Mouse (Mus musculus) heart, postnatal 0 days (tissue): ENCODE measurements around the gene Cep104. TPM values are rescaled to one million over a fixed set of nuclear protein-coding genes. Genes with fewer than 3 reads are reported as not detected.

Experiments
- ATAC-seq: fragments of 200-750 bp; cut with Nextera tagmentation; 2 replicates; pipeline ENCODE4 v1.8.0; 2017; ENCODE audit warnings: low read depth, moderate number of reproducible peaks, moderate library complexity; ENCODE audit not compliant: insufficient read depth
- DNase-seq: peaks from one replicate; pipeline ENCODE4 v3.0.0-alpha.2; 2016; ENCODE audit warnings: low spot score
- H3K27ac ChIP-seq: fragments of 300-500 bp; sonication (generic); 2 replicates; pipeline ENCODE4 v1.5.1; 2014; ENCODE audit warnings: low read depth, mild to moderate bottlenecking
- H3K27me3 ChIP-seq: fragments of 300-500 bp; sonication (generic); 2 replicates; pipeline ENCODE4 v1.6.1; 2014; ENCODE audit warnings: low read length, mixed read lengths; ENCODE audit not compliant: control insufficient read depth, insufficient read depth
- H3K36me3 ChIP-seq: fragments of 300-500 bp; sonication (generic); replicated peaks from 2 replicates; pipeline ENCODE4 v1.6.1; 2014; ENCODE audit warnings: low read length, mixed read lengths; ENCODE audit not compliant: control insufficient read depth, insufficient read depth
- H3K4me1 ChIP-seq: fragments of 300-500 bp; sonication (generic); 2 replicates; pipeline ENCODE4 v1.6.1; 2014; ENCODE audit warnings: antibody characterized with exemption; ENCODE audit not compliant: control insufficient read depth, insufficient read depth
- H3K4me2 ChIP-seq: fragments of 300-500 bp; sonication (generic); 2 replicates; pipeline ENCODE4 v1.6.1; 2014; ENCODE audit warnings: low read depth, mild to moderate bottlenecking, low read length, moderate library complexity
- H3K4me3 ChIP-seq: fragments of 300-500 bp; sonication (generic); 2 replicates; pipeline ENCODE4 v1.5.1; 2014; ENCODE audit warnings: low read depth, low read length
- H3K9ac ChIP-seq: fragments of 300-500 bp; sonication (generic); replicated peaks from 2 replicates; pipeline ENCODE4 v1.6.1; 2014; ENCODE audit warnings: low read depth, low read length, mixed read lengths
- H3K9me3 ChIP-seq: fragments of 300-500 bp; sonication (generic); replicated peaks from 2 replicates; pipeline ENCODE4 v1.6.1; 2016; ENCODE audit warnings: low read length; ENCODE audit not compliant: control insufficient read depth
- CTCF ChIP-seq: IDR thresholded peaks from 2 replicates; pipeline ENCODE4 v1.5.1; 2016; ENCODE audit warnings: antibody characterized with exemption, control low read depth, low read depth
- EP300 ChIP-seq: IDR thresholded peaks from 2 replicates; pipeline ENCODE4 v1.6.1; 2016; ENCODE audit warnings: antibody characterized with exemption, low read depth
- WGBS: fragments of 180-500 bp; shearing (Covaris S2); extraction: QIAGEN DNeasy Blood & Tissue Kit; methylation state at CpG from one replicate; pipeline ENCODE4 v1.1.7; 2014; 5-methylcytosine and 5-hydroxymethylcytosine counted together
- polyA plus RNA-seq: library from polyadenylated mRNA; unstranded; fragments of >200 nt; fragmentation: Nextera tagmentation; extraction: Ambion mirVana; gene quantifications from 2 replicates; pipeline ENCODE4 v1.2.1, GENCODE M21; 2015
- total RNA-seq: library from RNA; depleted of rRNA; stranded (reverse); fragments of >200 nt; gene quantifications from 2 replicates; pipeline ENCODE4 v1.2.3, GENCODE M21; 2014; ENCODE audit warnings: low replicate concordance

Gene Cep104
- total and polyA plus RNA-seq, 2 experiments from 2014 or later = 9.2 to 11.3 TPM

- Histone ChIP-seq H3K36me3 (no peaks in the 10 kb centered on the region), H3K4me2 (no peak within 1 kb of the TSS), H3K27me3 (0 out of 2 replicates have a peak, but pooled peaks cover 4% of the 10 kb centered on the region), H3K9ac (no peak within 1 kb of the TSS), H3K4me1 (no peaks in the 10 kb centered on the region), H3K9me3 (no peaks in the 10 kb centered on the region), H3K27ac (no peak within 1 kb of the TSS), H3K4me3 (no peak within 1 kb of the TSS)
- TF ChIP-seq EP300 (no peak), CTCF (no peak)
- 82% methylated on average over 9 of the region's 9 CpGs for WGBS
- no peak for ATAC-seq
- no peak for DNase-seq
Measured at GRCm38 (mm10) chr4:154042577-154042976, 67.6 kb downstream of the Cep104 start, which contains the start of gene Ccdc27. Gene Ccdc27 (minus strand): TSS chr4:154042677.

- Histone ChIP-seq H3K9ac (no peak overlapping the region), H3K27ac (no peak overlapping the region), H3K9me3 (no peaks in the 10 kb centered on the region), H3K27me3 (0 out of 2 replicates have a peak, but pooled peaks cover 4% of the 10 kb centered on the region), H3K4me1 (no peaks in the 10 kb centered on the region), H3K36me3 (no peaks in the 10 kb centered on the region), H3K4me3 (no peak overlapping the region), H3K4me2 (no peak overlapping the region)
- DNase-seq = no peak
- TF ChIP-seq CTCF (no peak), EP300 (no peak)
- WGBS = 67% methylated on average over 5 of the region's 5 CpGs
- ATAC-seq = no peak
Measured at GRCm38 (mm10) chr4:154045837-154046236, 70.8 kb downstream of the Cep104 start.

- ATAC-seq (no peak), DNase-seq (no peak)
- Histone ChIP-seq H3K4me2 (no peak overlapping the region), H3K9ac (no peak overlapping the region), H3K9me3 (no peaks in the 10 kb centered on the region), H3K27ac (no peak overlapping the region), H3K27me3 (no peaks in the 10 kb centered on the region), H3K4me3 (no peak overlapping the region), H3K4me1 (no peaks in the 10 kb centered on the region), H3K36me3 (no peaks in the 10 kb centered on the region)
- WGBS = 83% methylated on average over 3 of the region's 3 CpGs
- TF ChIP-seq EP300 (no peak), CTCF (no peak)
Measured at GRCm38 (mm10) chr4:154051401-154051800, 76.4 kb downstream of the Cep104 start.

- H3K9ac ChIP-seq = no peak overlapping the region
- DNase-seq (no peak), ATAC-seq (no peak)
- 50% methylated on average over 4 of the region's 4 CpGs for WGBS
- no peaks in the 10 kb centered on the region for H3K27me3 ChIP-seq
- H3K9me3 ChIP-seq = no peaks in the 10 kb centered on the region
- no peak overlapping the region for H3K4me2 ChIP-seq
- H3K27ac ChIP-seq = no peak overlapping the region
- no peaks in the 10 kb centered on the region for H3K36me3 ChIP-seq
- H3K4me3 ChIP-seq = no peak overlapping the region
- TF ChIP-seq EP300 (no peak), CTCF (peak; percentile 21; the same call in 1 of the 2 replicates)
- no peaks in the 10 kb centered on the region for H3K4me1 ChIP-seq
Measured at GRCm38 (mm10) chr4:154053065-154053464, 78.1 kb downstream of the Cep104 start.

GRCm38 (mm10) chr4:154055482-154055881 lies 80.5 kb downstream of the Cep104 start:
- TF ChIP-seq EP300 (no peak), CTCF (no peak)
- H3K9me3 ChIP-seq = no peaks in the 10 kb centered on the region
- H3K27ac ChIP-seq = peak overlapping the region; percentile 26; the same call in 1 of the 2 replicates
- H3K9ac ChIP-seq = no peak overlapping the region
- H3K4me1 ChIP-seq = no peaks in the 10 kb centered on the region
- ATAC-seq (no peak), DNase-seq (no peak)
- no peak overlapping the region for H3K4me2 ChIP-seq
- WGBS = 60% methylated on average over 7 of the region's 7 CpGs
- no peak overlapping the region for H3K4me3 ChIP-seq
- no peaks in the 10 kb centered on the region for H3K36me3 ChIP-seq
- no peaks in the 10 kb centered on the region for H3K27me3 ChIP-seq

- no peak overlapping the region for H3K4me3 ChIP-seq
- no peaks in the 10 kb centered on the region for H3K27me3 ChIP-seq
- no peak overlapping the region for H3K9ac ChIP-seq
- no peak for TF ChIP-seq CTCF
- no peak for TF ChIP-seq EP300
- H3K4me2 ChIP-seq = no peak overlapping the region
- no peak for ATAC-seq
- no peaks in the 10 kb centered on the region for H3K4me1 ChIP-seq
- H3K36me3 ChIP-seq = no peaks in the 10 kb centered on the region
- no peaks in the 10 kb centered on the region for H3K9me3 ChIP-seq
- 56% methylated on average over 2 of the region's 2 CpGs for WGBS
- H3K27ac ChIP-seq = 0 out of 2 replicates have a peak overlapping the region, but pooled peaks have one; percentile 26
- DNase-seq = no peak
Measured at GRCm38 (mm10) chr4:154056046-154056445, 81.1 kb downstream of the Cep104 start.
